Mouse (Mus musculus): Measurements from ENCODE around the gene Glt8d2.

DNA sequence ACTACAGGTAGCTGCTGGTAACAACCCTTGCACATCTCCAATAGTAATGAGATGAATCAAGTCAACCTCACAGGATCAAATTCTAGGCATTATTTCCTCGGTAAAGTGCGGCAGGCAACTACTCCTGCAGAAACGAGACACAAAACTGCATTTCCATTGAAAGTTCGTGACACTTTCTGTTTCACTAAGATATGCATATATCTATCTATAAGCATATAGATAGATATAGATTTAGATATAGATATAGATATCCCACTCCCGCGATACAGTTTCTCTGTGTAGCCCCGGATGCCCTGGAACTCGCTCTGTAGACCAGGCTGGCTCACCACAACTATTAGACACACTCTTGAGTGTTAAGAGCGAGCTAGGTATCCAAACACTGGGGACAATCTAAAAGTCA lies 68.2 kb downstream of the Glt8d2 start:
- TF ChIP-seq CTCF (IDR thresholded peaks at IDR 0.05; ENCODE audit: low read depth) (no peak), EP300 (IDR thresholded peaks at IDR 0.05; ENCODE audit: low read depth) (no peak)

Measured in heart, postnatal 0 days (tissue).